Mouse (Mus musculus) urinary bladder, postnatal 25 days (tissue): ENCODE results near the gene Bnipl.
"Not testable (repeated sequence)": the region's sequence is repeated elsewhere in the genome, so short reads cannot be mapped to it uniquely, and the experiment has no call there.

Experiments used
- DNase-seq: peaks from one replicate; pipeline ENCODE4 v3.0.0; 2022; ENCODE audit warnings: low spot score

Bnipl gene

GRCm38 (mm10) chr3:95212889-95213608, 37.9 kb downstream of the Bnipl start:
- DNase-seq = not testable (repeated sequence)

GRCm38 (mm10) chr3:95210585-95210984, 40.4 kb downstream of the Bnipl start:
- no peak for DNase-seq

DNA sequence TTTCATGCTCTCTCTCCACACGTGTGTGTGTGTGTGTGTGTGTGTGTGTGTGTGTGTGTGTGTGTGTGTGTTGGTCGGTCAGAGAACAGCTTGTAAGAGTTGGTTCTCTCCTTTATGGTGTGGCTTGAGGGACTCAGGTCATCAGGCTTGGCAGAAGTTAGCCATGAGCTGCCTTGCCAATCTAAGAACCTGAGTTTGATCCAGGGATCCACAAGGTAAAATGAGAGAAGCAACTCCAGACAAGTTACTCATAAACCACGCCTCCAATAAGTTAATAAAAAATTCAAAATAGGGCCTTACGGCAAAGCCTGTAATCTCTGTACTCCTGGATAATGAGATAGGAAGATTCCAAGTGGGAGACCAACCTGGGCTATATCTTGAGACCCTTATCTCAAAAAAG, 42.7 kb downstream of the Bnipl start:
- DNase-seq = no peak

DNA sequence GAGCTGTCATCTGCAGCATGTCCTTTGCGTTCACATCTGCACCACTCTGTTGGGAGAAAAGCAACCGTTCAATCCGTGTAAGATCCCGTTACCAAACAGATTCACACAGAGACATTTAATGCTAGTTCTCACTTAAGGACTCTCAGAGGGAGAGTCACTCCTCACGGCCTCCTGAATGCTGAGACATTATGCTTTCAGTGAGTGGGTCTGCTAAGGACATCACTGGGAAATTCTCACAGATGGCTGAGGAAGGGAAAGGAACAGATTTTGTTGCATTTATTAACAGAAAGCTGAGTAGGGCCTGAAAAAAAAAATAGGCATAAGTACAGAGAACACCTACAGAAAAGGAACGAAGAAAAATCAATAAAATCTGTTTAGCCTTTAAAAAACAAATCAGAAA, 47.1 kb downstream of the Bnipl start:
- no peak for DNase-seq

DNA sequence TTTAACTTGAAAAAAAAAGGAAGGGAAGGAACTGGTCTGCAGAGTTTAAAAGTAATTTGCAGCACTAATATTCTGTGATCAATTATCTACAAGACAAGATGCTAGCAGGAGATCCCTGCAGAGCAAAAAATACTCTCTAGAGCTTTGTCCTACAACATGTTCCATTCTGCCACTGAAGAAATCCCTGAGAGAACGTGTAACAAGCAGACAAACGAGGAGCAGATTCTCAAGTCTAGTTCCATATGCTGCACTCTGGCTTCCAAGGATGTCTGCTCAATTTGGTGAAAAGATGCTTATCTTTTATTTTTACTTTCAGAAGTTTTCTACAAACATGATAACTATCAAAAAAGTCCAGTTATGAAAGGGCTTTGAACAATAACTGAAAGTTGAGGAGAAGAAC, 50.4 kb downstream of the Bnipl start:
- no peak for DNase-seq

DNA sequence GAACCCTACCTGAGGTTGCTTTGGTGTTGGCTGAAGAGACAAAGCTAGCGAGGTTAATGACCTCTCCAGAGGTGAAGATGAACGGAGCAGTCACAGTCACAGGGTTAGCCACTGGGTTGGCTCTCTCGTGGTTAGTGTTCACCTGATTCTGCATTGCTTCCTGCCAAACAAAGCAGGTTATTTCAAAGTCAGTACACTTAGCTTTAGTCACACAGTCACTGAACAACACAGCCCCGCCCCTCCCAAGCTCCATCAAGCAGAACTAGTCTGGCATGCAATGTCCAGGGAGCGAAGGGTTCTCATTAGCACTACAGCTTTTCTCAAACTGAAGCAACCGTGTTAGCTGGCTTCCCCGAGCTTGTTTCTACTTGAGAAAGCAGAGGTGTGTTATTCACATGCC, 50.9 kb downstream of the Bnipl start:
- peak; percentile 31 for DNase-seq

- DNase-seq = no peak
Measured at GRCm38 (mm10) chr3:95199101-95199500, 51.9 kb downstream of the Bnipl start.

DNA sequence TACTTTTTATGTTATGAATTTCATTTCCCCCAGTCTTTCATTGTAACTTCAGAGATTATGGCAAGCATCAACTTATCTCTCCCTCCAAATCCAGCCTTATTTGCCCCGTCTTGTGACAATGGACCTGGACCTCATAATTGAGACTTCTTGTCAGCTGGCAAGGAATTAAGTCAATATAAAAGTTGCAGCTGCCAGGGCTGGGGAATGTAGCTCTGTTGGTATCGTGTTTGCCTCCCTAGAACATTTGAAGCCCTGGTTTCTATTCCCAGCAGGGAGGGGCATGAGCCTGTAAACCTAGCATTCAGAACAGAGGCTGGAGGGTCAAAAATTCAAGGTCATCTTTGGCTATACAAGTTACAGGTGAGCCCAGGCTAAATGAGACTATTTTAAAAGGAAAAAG, 55.2 kb downstream of the Bnipl start:
- DNase-seq = no peak

GRCm38 (mm10) chr3:95194721-95195135, 56.3 kb downstream of the Bnipl start:
- DNase-seq = no peak
